Mouse (Mus musculus) kidney, postnatal 36 days (tissue): Measurements from ENCODE around the gene Ifna16.
A peak's percentile ranks its signal among the peaks of the same experiment; 100 is the strongest.

Experiments
- DNase-seq, 2 experiments: peaks; one replicate each; pipeline ENCODE4 v3.0.0; 2021 to 2022; ENCODE audit warnings: mixed read lengths in 2 of 2

Ifna16 gene

GRCm38 (mm10) chr4:88642526-88642925 lies 34.2 kb downstream of the Ifna16 start:
- DNase-seq = no peak

- peak; percentile 93 to 99 for DNase-seq
These were observed 35.5 kb downstream of the Ifna16 start for GRCm38 (mm10) chr4:88641077-88641831.

- no peak for DNase-seq
These were observed 36.0 kb downstream of the Ifna16 start for GRCm38 (mm10) chr4:88640704-88641076.

DNA sequence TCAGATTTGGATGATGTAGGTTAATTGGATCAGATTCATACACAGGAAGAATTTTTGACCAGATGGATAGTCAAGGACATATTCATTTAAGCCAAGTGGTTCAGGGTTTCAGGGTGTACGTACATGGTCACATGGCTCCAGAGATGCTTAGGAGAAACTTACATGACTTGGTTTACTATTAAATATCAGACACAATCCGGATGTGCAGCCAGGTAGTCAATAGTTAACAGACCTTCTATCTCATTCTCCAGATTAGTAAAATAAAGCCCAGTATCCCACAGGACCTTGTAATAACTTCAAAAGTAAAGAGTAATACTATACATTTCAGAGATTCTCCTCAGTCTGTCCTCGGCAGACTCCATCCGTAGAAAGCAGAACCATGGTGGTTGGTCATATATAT lies 42.4 kb downstream of the Ifna16 start, which contains the start of gene C87499:
Gene C87499, minus strand, starts transcription at position 101 of the 400 bp plus-strand sequence.
- DNase-seq = no peak
